Mouse (Mus musculus): ENCODE results near the gene Eps8l1.
"Not testable (repeated sequence)": the region's sequence is repeated elsewhere in the genome, so short reads cannot be mapped to it uniquely, and the experiment has no call there.

GRCm38 (mm10) chr7:4412406-4412805 is 48.1 kb upstream of the Eps8l1 start:
- not testable (repeated sequence) for TF ChIP-seq CTCF (IDR thresholded peaks at IDR 0.05; ENCODE audit: low read depth); EP300 (optimal IDR thresholded peaks at IDR 0.05)

Data from stomach, postnatal 0 days (tissue).